Mouse (Mus musculus) intestine, embryonic 16.5 days (tissue): ENCODE measurements around the gene Anapc4. TPM values are rescaled to one million over a fixed set of nuclear protein-coding genes. Genes with fewer than 3 reads are reported as not detected.

Source experiments
- ATAC-seq: fragments of 200-750 bp; cut with Nextera tagmentation; 2 replicates; pipeline ENCODE4 v1.8.0; 2017; ENCODE audit warnings: moderate TSS enrichment, moderate library complexity
- H3K27ac ChIP-seq: fragments of 300-500 bp; sonication (generic); 2 replicates; pipeline ENCODE4 v1.5.1; 2014; ENCODE audit warnings: mild to moderate bottlenecking, low read length
- H3K27me3 ChIP-seq: fragments of 300-500 bp; sonication (generic); replicated peaks from 2 replicates; pipeline ENCODE4 v1.6.1; 2014; ENCODE audit warnings: low read length, control low read depth, mixed read lengths; ENCODE audit not compliant: control insufficient read depth, insufficient read depth
- H3K36me3 ChIP-seq: fragments of 300-500 bp; sonication (generic); 2 replicates; pipeline ENCODE4 v1.6.1; 2014; ENCODE audit warnings: low read length, control low read depth; ENCODE audit not compliant: control insufficient read depth, insufficient read depth
- H3K4me1 ChIP-seq: fragments of 300-500 bp; sonication (generic); 2 replicates; pipeline ENCODE4 v1.6.1; 2014; ENCODE audit warnings: low read length, control low read depth, mixed read lengths; ENCODE audit not compliant: control insufficient read depth, insufficient read depth
- H3K4me2 ChIP-seq: fragments of 300-500 bp; sonication (generic); 2 replicates; pipeline ENCODE4 v1.6.1; 2014; ENCODE audit warnings: low read depth, low read length, control low read depth
- H3K4me3 ChIP-seq: fragments of 300-500 bp; sonication (generic); 2 replicates; pipeline ENCODE4 v1.5.1; 2014; ENCODE audit warnings: mild to moderate bottlenecking, low read length
- H3K9ac ChIP-seq: fragments of 300-500 bp; sonication (generic); 2 replicates; pipeline ENCODE4 v1.6.1; 2014; ENCODE audit warnings: low read depth, low read length
- H3K9me3 ChIP-seq: fragments of 300-500 bp; sonication (generic); 2 replicates; pipeline ENCODE4 v1.6.1; 2016; ENCODE audit warnings: low read length, control low read depth; ENCODE audit not compliant: control insufficient read depth
- WGBS: fragments of 180-500 bp; shearing (Covaris S2); extraction: QIAGEN DNeasy Blood & Tissue Kit; methylation state at CpG from one replicate; pipeline ENCODE4 v1.1.7; 2014; 5-methylcytosine and 5-hydroxymethylcytosine counted together
- polyA plus RNA-seq: library from polyadenylated mRNA; unstranded; fragments of >200 nt; fragmentation: Nextera tagmentation; extraction: Ambion mirVana; gene quantifications from 2 replicates; pipeline ENCODE4 v1.2.1, GENCODE M21; 2015

Anapc4 gene
- 69.6 and 76.3 TPM in 2 replicates for polyA plus RNA-seq

DNA sequence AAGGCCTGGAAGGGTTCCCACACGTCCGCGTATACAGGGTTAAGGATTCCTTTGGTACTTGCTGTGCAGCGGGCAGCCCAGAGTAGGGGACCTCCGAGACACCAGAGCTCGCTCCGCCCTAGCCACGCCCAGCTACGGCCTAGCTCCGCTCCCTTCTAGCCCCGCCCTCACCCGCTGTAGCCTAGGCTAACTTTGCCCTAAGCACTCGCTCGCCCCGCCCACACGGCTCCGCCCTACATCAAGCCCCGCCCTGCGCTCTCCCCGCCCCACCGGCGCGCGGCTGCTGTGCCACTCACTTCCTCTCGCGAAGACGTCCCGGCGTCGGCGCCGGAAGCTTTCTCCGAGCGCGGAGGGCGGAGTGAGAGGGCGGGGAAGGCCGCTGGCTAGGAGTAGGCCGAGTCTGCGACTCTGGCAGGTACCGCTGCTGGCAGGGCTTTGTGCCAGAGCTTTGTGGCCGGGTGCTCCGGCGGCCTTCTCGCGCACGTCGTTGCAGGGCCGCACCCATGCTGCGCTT is at the start of gene Anapc4:
TSS of gene Anapc4 (plus strand) at position 252 of the 514 bp plus-strand sequence.
- WGBS: under 1% methylated on average over 49 of the region's 50 CpGs
- ATAC-seq: peak; percentile 99
- no peaks in the 10 kb centered on the region for H3K9me3 ChIP-seq
- peak within 1 kb of the TSS; percentile 80 for H3K4me2 ChIP-seq
- H3K36me3 ChIP-seq: no peaks in the 10 kb centered on the region
- peak within 1 kb of the TSS; percentile 89 for H3K27ac ChIP-seq
- peak within 1 kb of the TSS; percentile 77 for H3K4me3 ChIP-seq
- H3K27me3 ChIP-seq: no peaks in the 10 kb centered on the region
- peak within 1 kb of the TSS; percentile 94 for H3K9ac ChIP-seq
- H3K4me1 ChIP-seq: peaks cover 4% of the 10 kb centered on the region

DNA sequence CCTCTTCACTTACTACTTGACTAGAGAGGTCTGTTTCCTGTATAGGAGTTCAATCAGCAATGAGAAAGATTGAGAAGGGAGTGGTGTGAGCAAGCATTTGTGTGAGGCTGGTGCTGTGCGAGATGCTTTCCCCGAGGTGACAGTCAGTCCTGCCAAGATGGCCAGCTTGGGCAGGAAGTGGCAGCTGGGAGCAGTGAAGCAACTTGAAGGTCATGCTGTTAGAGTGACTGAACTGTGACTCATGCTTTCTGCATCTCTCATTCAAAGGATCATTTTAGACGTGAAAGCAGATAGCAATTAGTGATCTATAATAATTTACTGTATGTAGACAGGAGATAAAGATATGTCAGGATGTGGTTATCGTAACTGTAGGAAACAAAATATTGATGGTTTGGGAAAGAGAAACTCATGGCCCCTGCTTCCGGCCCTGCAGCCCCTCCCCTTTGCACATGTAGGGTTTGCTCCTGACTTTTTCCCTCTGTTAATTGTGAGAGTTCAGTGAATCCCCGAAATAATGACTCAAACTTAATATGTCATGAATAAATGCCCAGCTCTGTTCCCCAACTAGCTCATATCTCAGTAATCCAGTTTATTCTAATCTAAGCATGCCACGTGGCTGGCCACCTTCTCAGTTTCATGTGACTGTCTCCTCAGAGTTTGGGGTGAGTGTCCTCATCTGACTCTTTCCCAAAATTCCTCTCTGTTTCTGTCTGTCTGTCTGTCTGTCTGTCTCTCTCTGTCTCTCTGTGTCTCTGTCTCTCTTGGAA is 47.1 kb upstream of the Anapc4 start:
- H3K4me3 ChIP-seq: no peak overlapping the region
- ATAC-seq: no peak
- H3K9ac ChIP-seq: no peak overlapping the region
- no peaks in the 10 kb centered on the region for H3K36me3 ChIP-seq
- WGBS: 75% methylated on average over 7 of the region's 7 CpGs
- no peak overlapping the region for H3K4me2 ChIP-seq
- no peaks in the 10 kb centered on the region for H3K9me3 ChIP-seq
- no peak overlapping the region for H3K27ac ChIP-seq
- no peaks in the 10 kb centered on the region for H3K4me1 ChIP-seq
- H3K27me3 ChIP-seq: no peaks in the 10 kb centered on the region

DNA sequence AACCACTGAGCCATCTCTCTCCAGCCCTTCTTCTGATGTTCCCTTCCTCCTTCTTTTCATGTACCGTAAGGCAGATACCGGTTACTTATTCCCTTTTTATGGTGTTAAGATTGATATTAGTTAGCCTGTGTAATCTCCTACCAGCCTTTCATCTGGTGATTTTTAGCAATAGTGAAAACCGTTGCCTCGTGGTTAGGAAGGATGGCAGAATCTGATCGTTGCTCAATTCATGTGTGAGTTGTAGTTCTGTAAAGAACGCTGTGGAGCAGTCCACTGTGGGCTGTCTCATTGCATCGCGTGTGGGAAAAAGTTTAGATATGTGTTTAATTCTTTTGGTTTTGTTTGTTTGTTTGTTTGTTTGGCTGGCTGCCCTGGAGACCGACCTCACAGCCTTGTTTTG is 40.6 kb upstream of the Anapc4 start:
- 89% methylated on average over 9 of the region's 9 CpGs for WGBS
- Histone ChIP-seq H3K9me3 (no peaks in the 10 kb centered on the region), H3K4me2 (no peak overlapping the region), H3K9ac (no peak overlapping the region), H3K27ac (no peak overlapping the region), H3K27me3 (no peaks in the 10 kb centered on the region), H3K4me3 (no peak overlapping the region), H3K36me3 (peaks cover 3% of the 10 kb centered on the region; the same call in 1 of the 2 replicates), H3K4me1 (no peaks in the 10 kb centered on the region)
- ATAC-seq: no peak

DNA sequence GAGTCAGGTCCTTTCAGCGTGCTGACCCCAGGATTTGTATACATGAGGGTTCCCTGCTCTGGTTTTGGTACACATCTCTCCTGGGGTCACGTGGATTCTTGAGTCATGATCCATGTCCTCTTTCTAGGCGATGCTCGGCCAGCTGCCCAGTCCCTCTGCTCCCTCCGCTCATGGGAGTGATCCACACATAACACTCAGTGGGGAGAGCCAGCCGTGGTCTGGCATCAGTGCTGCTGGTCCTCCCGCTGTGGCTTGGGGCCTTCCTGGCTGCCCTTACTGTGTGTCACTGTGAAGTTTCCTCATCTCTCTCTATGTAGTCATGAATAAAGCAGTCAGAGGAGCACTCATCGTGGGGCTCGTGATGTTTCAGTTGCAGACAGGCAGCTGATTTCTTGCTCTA is 39.7 kb upstream of the Anapc4 start:
- WGBS: 89% methylated on average over 9 of the region's 9 CpGs
- Histone ChIP-seq H3K9me3 (no peaks in the 10 kb centered on the region), H3K36me3 (peaks cover 3% of the 10 kb centered on the region; the same call in 1 of the 2 replicates), H3K4me2 (no peak overlapping the region), H3K4me3 (no peak overlapping the region), H3K9ac (no peak overlapping the region), H3K27ac (no peak overlapping the region), H3K27me3 (no peaks in the 10 kb centered on the region), H3K4me1 (no peaks in the 10 kb centered on the region)
- no peak for ATAC-seq

DNA sequence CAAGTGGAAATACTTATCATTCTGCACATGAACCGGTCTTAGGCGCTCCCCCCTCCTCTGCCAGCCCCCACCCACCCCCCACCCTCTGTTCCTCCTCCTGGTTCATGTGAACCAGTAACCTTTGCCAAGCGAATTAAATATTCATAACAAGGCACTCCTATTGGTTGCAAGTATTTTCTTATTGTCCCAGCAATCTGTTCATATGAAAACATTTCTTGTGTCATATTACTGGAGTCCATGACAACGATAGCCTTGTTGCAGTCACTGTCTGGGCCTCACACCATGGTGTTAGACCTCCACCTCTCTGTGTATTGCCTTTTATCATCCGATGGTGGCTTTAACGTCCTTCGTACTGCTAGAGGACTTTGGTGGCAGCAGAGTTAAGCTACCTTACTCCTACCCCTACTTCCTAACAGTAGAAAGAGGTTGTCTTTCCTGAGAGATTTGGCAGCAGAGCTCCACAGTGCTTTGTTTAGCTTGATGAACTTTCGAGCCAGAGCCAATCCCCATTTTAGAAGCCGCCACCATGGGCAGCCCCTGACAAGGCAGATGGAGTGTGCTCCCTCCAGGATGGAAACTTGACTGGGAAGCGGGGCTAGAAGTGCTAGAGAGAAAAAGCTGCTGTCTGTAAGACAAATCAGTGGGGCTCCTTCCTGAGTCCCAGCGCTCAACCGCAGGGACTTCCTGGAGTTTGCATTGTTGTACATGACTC is 34.4 kb upstream of the Anapc4 start:
- Histone ChIP-seq H3K27me3 (no peaks in the 10 kb centered on the region), H3K9me3 (no peaks in the 10 kb centered on the region), H3K36me3 (peaks cover 3% of the 10 kb centered on the region; the same call in 1 of the 2 replicates), H3K4me3 (no peak overlapping the region), H3K27ac (no peak overlapping the region), H3K4me2 (no peak overlapping the region), H3K9ac (no peak overlapping the region), H3K4me1 (no peaks in the 10 kb centered on the region)
- WGBS: 92% methylated on average over 12 of the region's 12 CpGs
- ATAC-seq: no peak

DNA sequence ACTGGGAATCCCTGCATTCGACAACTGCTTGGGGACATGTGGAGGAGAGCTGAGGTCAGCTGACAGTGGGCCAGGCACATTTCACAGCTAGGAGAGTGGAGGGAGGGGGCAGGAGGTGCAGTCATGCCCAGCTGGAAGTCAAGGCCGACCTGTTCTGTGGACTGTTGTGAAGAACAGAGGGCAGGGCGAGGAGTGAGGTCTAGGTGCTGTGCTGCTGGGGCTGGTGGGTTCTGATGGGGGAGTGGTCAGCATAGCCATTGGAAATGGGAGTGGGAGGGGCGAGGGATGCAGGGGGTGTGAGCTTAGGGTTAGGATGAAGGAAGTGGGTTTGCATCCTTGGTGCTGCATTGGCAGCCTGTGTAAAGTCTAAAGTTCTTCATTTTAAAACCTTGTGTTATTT is 28.0 kb upstream of the Anapc4 start:
- ATAC-seq: no peak
- WGBS: 72% methylated on average over 4 of the region's 4 CpGs
- Histone ChIP-seq H3K36me3 (no peaks in the 10 kb centered on the region), H3K4me1 (no peaks in the 10 kb centered on the region), H3K9me3 (no peaks in the 10 kb centered on the region), H3K27me3 (no peaks in the 10 kb centered on the region), H3K4me3 (no peak overlapping the region), H3K9ac (no peak overlapping the region), H3K4me2 (no peak overlapping the region), H3K27ac (no peak overlapping the region)

DNA sequence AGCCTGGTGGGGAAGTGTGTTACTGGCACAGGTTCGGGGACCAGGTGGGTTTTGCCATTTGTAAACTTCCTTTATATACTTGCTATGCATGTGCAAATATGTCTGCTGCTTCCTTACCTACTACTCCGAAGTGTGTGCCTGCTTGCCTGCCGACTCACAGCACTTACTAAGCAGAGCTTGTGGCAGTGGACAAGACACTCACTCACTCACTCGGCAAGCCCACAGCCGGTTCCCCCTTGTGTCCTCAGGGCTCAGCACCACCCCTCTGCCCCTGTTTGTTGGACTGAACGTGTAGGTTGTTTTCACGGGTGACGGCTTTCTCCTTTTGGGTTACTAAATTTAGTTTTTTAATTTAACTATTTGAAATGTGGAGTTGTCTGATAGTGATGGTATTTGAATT is 27.5 kb upstream of the Anapc4 start:
- no peak for ATAC-seq
- H3K4me2 ChIP-seq: no peak overlapping the region
- 78% methylated on average over 8 of the region's 8 CpGs for WGBS

DNA sequence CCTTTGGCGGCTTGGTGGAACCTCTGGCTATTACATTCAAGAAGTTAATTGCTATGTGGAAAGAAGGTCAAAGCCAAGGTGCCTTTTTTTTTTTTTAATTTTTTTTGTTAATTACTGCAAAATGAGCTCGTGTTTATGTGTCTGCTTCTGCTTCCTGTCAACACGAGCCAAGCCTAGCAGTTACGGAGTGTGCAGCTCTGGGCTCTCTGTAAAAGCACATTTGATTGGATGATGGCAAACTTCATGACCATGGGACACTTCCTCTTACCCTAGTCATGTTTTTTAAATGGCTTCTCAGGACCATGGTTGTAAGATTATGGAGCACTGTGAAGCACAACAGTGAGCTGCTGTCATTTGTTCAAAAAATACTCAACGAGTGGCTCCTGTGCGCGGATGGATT is 26.8 kb upstream of the Anapc4 start:
- Histone ChIP-seq H3K9ac (no peak overlapping the region), H3K27me3 (no peaks in the 10 kb centered on the region), H3K36me3 (no peaks in the 10 kb centered on the region), H3K9me3 (no peaks in the 10 kb centered on the region), H3K4me2 (no peak overlapping the region), H3K27ac (no peak overlapping the region), H3K4me1 (no peaks in the 10 kb centered on the region), H3K4me3 (no peak overlapping the region)
- ATAC-seq: no peak
- 83% methylated on average over 7 of the region's 7 CpGs for WGBS

More for the DNA sequence above, 27.5 kb upstream of the Anapc4 start:
- H3K4me1 ChIP-seq: no peaks in the 10 kb centered on the region
- H3K36me3 ChIP-seq: no peaks in the 10 kb centered on the region
- no peak overlapping the region for H3K4me3 ChIP-seq
- H3K27me3 ChIP-seq: no peaks in the 10 kb centered on the region
- no peaks in the 10 kb centered on the region for H3K9me3 ChIP-seq
- H3K9ac ChIP-seq: no peak overlapping the region
- no peak overlapping the region for H3K27ac ChIP-seq

DNA sequence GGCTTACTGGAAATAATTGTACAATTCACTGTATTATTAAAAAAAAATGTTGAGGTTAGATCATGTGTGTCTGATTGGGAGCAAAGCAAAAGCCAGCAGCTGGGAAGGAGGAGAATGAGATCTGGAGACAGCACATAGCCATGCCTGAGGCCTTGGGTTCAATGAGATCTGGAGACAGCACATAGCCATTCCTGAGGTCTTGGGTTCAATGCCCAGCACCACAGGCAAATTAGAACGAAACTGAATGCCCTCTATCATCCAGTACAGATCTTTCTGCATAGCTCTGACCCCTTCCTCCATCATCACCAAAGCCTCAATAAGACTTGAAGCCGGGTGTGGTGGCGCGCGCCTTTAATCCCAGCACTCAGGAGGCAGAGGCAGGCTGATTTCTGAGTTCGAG is 23.4 kb upstream of the Anapc4 start:
- Histone ChIP-seq H3K4me1 (no peaks in the 10 kb centered on the region), H3K4me3 (no peak overlapping the region), H3K27me3 (no peaks in the 10 kb centered on the region), H3K9ac (no peak overlapping the region), H3K27ac (no peak overlapping the region), H3K4me2 (no peak overlapping the region), H3K36me3 (no peaks in the 10 kb centered on the region), H3K9me3 (no peaks in the 10 kb centered on the region)
- no peak for ATAC-seq
- WGBS: 88% methylated on average over 6 of the region's 6 CpGs
